Mouse (Mus musculus): ENCODE measurements at regions not wholly inside any gene's neighbourhood (a gene's known extent, or its start where the extent isn't known, plus 50 kb on each side); places are given as distances from the start of the nearest gene placed in this dataset.

- TF ChIP-seq POLR2A (IDR thresholded peaks at IDR 0.05; ENCODE audit: borderline replicate concordance, low read depth, low read length) (no peak), CTCF (IDR thresholded peaks at IDR 0.05; ENCODE audit: low read depth, low read length) (no peak)
Observed at GRCm38 (mm10) chr17:16493951-16494350, 570.0 kb upstream of the Zfp960 start.
